Mouse (Mus musculus) myocyte (in vitro differentiated cells): ENCODE results near the gene Gm20388. TPM values are rescaled to one million over a fixed set of nuclear protein-coding genes. Genes with fewer than 3 reads are reported as not detected.

Experiments
- H3K27me3 ChIP-seq: one replicate; pipeline ENCODE4 v1.6.1; 2011; ENCODE audit not compliant: control insufficient read depth, insufficient read depth, insufficient read length
- H3K36me3 ChIP-seq: one replicate; pipeline ENCODE4 v1.6.1; 2011; ENCODE audit not compliant: control insufficient read depth, insufficient read depth
- H3K4me2 ChIP-seq: one replicate; pipeline ENCODE4 v1.6.1; 2011; ENCODE audit warnings: low read depth, control low read depth
- H3K4me3 ChIP-seq: one replicate; pipeline ENCODE4 v1.5.1; 2011; ENCODE audit warnings: mild to moderate bottlenecking, control low read depth, moderate library complexity
- H3K79me2 ChIP-seq: one replicate; pipeline ENCODE4 v1.6.1; 2011; ENCODE audit not compliant: control insufficient read depth, insufficient read depth
- H3ac ChIP-seq: one replicate; pipeline ENCODE4 v1.6.1; 2011; ENCODE audit not compliant: control insufficient read depth, insufficient read length
- E2F4 ChIP-seq: IDR thresholded peaks from one replicate; pipeline ENCODE4 v1.6.1; 2011; ENCODE audit warnings: mild to moderate bottlenecking, control low read depth, moderate library complexity; ENCODE audit not compliant: insufficient read depth
- MYOD1 ChIP-seq, 3 experiments: IDR thresholded peaks; one replicate each; pipeline ENCODE4 v1.6.1; 2011; ENCODE audit warnings: control low read depth in 2 of 3, low read depth in 2 of 3, mild to moderate bottlenecking in 2 of 3, moderate library complexity in 1 of 3; ENCODE audit not compliant: insufficient read length in 2 of 3, control insufficient read depth in 1 of 3
- MYOG ChIP-seq, 3 experiments: IDR thresholded peaks; one replicate each; pipeline ENCODE4 v1.6.1; 2011; ENCODE audit warnings: control low read depth in 2 of 3, low read depth in 2 of 3, mild to moderate bottlenecking in 2 of 3; ENCODE audit not compliant: insufficient read length in 2 of 3, control insufficient read depth in 1 of 3, insufficient read depth in 1 of 3
- POLR2A ChIP-seq: IDR thresholded peaks from one replicate; pipeline ENCODE4 v1.6.1; 2011; ENCODE audit warnings: low read depth, mild to moderate bottlenecking, control low read depth, moderate library complexity; ENCODE audit not compliant: insufficient read length
- POLR2AphosphoS2 ChIP-seq: IDR thresholded peaks from one replicate; pipeline ENCODE4 v1.6.1; 2011; ENCODE audit warnings: low read depth, control low read depth; ENCODE audit not compliant: insufficient read length
- REST ChIP-seq: IDR thresholded peaks from one replicate; pipeline ENCODE4 v1.6.1; 2011; ENCODE audit warnings: mild to moderate bottlenecking, control low read depth, moderate library complexity; ENCODE audit not compliant: insufficient read depth, insufficient read length
- SRF ChIP-seq: IDR thresholded peaks from one replicate; pipeline ENCODE4 v1.6.1; 2011; ENCODE audit warnings: low read depth; ENCODE audit not compliant: control insufficient read depth, insufficient read length
- TCF12 ChIP-seq: IDR thresholded peaks from one replicate; pipeline ENCODE4 v1.6.1; 2011; ENCODE audit warnings: mild to moderate bottlenecking, control low read depth; ENCODE audit not compliant: poor library complexity, insufficient read depth, severe bottlenecking
- TCF3 ChIP-seq: IDR thresholded peaks from one replicate; pipeline ENCODE4 v1.6.1; 2011; ENCODE audit warnings: low read depth, control low read depth; ENCODE audit not compliant: insufficient read length
- USF1 ChIP-seq: IDR thresholded peaks from one replicate; pipeline ENCODE4 v1.6.1; 2011; ENCODE audit warnings: low read depth, mild to moderate bottlenecking, control low read depth, moderate library complexity
- polyA plus RNA-seq: library from polyadenylated mRNA; unstranded; fragments of >200 nt; fragmentation: generic; extraction: Trizol; gene quantifications from one replicate; pipeline ENCODE4 v1.2.1, GENCODE M21; 2012; ENCODE audit warnings: missing spikeins

Gene Gm20388
- polyA plus RNA-seq, 1 experiment: 15.3 TPM

DNA sequence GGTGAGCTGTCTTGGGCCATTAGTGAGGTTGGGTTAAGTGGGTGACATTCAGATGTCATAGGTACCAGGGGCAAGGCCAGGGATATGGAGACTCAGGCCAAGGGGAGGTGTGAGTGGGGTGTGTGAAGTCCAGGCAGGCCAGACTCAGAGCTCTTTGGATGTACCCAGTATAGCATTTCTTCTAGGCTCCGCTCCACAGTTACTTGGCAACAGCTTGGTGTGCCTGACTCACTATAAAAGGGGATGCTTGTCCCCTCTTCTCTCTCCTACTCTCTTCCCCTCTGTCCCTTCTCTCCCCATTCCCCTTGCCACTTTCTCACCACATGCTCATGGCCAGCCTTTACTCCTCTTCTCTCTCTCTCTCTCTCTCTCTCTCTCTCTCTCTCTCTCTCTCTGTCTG lies 2837.2 kb downstream of the Gm20388 start:
- Histone ChIP-seq H3ac (no peak overlapping the region), H3K79me2 (no peaks in the 10 kb centered on the region), H3K27me3 (peaks cover 82% of the 10 kb centered on the region), H3K4me2 (no peak overlapping the region), H3K4me3 (no peak overlapping the region), H3K36me3 (no peaks in the 10 kb centered on the region)
- TF ChIP-seq TCF3 (no peak), POLR2A (no peak)

DNA sequence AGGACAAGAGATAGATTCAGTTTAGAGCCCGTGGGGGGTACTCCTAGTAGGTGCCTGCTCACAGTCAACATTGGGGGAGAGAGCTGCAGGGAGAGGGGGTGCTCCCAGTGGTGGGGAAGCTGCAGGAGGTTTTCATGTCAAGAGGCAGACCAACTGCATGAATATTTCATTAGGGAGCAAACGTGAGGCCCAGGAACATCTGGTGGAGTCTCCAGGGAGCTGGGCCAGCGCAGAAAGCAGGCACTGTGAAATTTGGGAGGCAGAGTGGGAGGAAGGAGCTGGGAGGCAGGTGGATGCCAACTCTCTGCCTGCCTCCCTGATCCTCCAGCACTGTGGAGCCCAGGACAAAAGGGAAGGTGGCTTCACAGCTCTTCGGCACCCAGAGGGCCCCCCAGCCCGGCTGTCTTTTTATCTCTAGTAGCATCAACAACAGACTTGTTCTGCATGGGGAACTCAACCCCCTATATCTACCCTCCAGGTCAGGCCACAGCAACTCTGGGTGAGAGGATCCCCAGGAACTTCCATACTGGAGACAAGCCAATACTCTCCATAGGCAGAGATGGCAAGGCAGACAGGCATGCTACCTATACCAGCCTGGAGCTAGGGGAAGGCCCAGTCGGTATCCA lies 2838.8 kb downstream of the Gm20388 start:
- Histone ChIP-seq H3K4me2 (no peak overlapping the region), H3ac (no peak overlapping the region), H3K27me3 (peaks cover 78% of the 10 kb centered on the region), H3K4me3 (no peak overlapping the region), H3K36me3 (no peaks in the 10 kb centered on the region), H3K79me2 (no peaks in the 10 kb centered on the region)
- no peak for TF ChIP-seq REST
- TF ChIP-seq E2F4: no peak
- TF ChIP-seq MYOD1 (IDR thresholded peaks at IDR 0.05; ENCODE audit: control insufficient read depth in 1 of 3, insufficient read length in 2 of 3, low read depth in 2 of 3): no peak
- no peak for TF ChIP-seq MYOG (IDR thresholded peaks at IDR 0.05; ENCODE audit: control insufficient read depth in 1 of 3, insufficient read depth in 1 of 3, insufficient read length in 2 of 3, low read depth in 2 of 3)

DNA sequence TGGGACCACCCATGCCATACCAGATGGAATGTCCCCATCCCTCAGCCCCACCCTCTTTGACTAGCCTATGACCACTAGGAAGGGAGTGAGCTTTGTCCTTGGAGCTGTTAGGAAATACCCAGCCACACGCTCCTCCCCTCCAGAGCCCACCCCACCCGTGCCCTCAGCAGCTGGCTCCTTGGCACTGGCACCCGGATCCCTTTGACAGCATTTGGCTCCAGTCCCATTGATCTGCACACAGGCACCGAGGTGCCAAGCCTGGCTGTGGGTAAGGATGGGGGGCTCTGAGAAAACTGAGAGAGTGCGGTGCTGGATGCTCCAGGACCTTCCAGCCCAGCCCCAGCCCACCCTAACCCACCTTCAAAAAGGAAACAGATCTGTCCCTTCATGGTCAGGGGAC lies 2840.7 kb downstream of the Gm20388 start:
- peaks cover 78% of the 10 kb centered on the region for H3K27me3 ChIP-seq
- H3K4me2 ChIP-seq: no peak overlapping the region

DNA sequence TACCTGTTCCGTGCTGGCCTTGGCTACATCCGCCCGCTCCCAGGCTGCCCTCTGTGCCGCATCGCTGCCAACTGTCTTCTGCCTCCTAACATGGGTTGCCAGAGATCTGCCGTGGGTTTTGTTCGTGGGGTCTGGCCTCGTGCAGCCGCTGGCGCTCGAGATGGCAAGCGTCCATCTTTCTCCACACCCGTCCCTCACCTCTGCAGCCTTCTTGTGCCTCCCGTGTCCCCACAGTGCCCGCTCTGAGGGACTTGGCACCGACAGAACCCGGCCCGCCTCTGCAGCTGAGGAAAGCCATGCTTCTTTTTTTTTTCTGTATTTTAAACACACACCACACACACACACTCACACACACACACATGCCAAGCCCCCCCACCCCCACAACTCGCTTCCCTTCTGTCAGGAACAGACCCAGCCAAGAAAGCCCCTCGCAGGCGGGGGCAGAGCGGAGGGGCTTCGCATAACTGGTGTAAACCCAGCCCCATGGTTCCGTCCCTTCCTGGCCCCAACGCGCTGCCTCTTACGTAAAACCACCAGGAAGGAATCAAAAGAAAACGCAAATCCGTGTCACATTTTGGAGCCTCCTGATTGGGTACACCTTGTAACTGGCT lies 2841.6 kb downstream of the Gm20388 start:
- H3K4me3 ChIP-seq: no peak overlapping the region
- no peaks in the 10 kb centered on the region for H3K79me2 ChIP-seq
- H3K4me2 ChIP-seq: no peak overlapping the region
- TF ChIP-seq POLR2AphosphoS2 (no peak), SRF (no peak), POLR2A (no peak), USF1 (no peak), MYOD1 (IDR thresholded peaks at IDR 0.05; ENCODE audit: control insufficient read depth in 1 of 3, insufficient read length in 2 of 3, low read depth in 2 of 3) (no peak), E2F4 (no peak)
- H3ac ChIP-seq: no peak overlapping the region
- peaks cover 84% of the 10 kb centered on the region for H3K27me3 ChIP-seq
- H3K36me3 ChIP-seq: no peaks in the 10 kb centered on the region

More for the DNA sequence above, 2840.7 kb downstream of the Gm20388 start:
- TF ChIP-seq USF1 (no peak), TCF3 (no peak), SRF (no peak), MYOD1 (IDR thresholded peaks at IDR 0.05; ENCODE audit: control insufficient read depth in 1 of 3, insufficient read length in 2 of 3, low read depth in 2 of 3) (peak in 1 of 3 experiments; percentile 56), E2F4 (no peak), MYOG (IDR thresholded peaks at IDR 0.05; ENCODE audit: control insufficient read depth in 1 of 3, insufficient read depth in 1 of 3, insufficient read length in 2 of 3, low read depth in 2 of 3) (peak in 2 of 3 experiments; percentile 12 to 71), POLR2AphosphoS2 (no peak)
- Histone ChIP-seq H3ac (no peak overlapping the region), H3K4me3 (no peak overlapping the region), H3K36me3 (no peaks in the 10 kb centered on the region), H3K79me2 (no peaks in the 10 kb centered on the region)

DNA sequence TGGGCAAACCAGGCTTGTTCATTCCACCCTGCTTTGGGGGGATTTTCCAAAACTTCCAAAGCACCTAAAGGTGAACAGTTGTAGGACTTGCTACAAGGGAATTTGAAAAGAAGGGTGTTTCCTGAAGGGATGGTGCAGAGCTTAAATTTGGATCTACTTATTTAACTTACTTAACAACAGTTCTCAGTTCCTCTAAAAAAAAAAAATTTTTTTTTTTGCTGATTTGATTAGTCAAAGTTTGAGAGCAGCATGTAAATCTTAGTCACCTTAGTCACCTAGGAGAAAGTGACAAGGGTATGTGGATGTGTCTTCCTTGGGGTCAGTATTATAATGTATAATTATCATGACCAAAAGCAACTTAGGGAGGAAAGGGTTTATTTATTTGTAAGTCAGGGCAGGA lies 2848.0 kb downstream of the Gm20388 start:
- H3K4me2 ChIP-seq: no peak overlapping the region
- no peak overlapping the region for H3K4me3 ChIP-seq
- no peaks in the 10 kb centered on the region for H3K79me2 ChIP-seq
- no peak overlapping the region for H3ac ChIP-seq
- H3K36me3 ChIP-seq: no peaks in the 10 kb centered on the region
- TF ChIP-seq TCF12 (no peak), USF1 (no peak), REST (no peak)
- H3K27me3 ChIP-seq: peaks cover 33% of the 10 kb centered on the region

DNA sequence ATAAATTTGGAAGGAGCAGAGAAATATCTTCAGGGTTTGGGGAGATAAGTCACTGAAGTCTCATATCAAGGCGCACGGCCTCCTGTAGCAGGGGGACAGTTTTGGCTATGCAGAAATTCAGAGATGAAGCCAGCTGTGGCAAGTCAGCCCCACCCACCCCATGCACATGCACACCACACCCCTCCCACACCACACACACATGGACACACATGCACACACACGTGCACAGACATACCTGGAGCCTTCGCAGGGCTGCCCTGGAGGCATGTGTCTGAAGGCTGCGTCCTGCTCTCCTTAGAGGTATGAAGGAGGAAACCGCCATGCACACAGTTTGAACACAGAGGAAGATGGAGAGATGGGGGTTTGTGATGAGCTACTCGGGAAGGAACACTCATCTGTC lies 2849.5 kb downstream of the Gm20388 start:
- Histone ChIP-seq H3K4me3 (no peak overlapping the region), H3K36me3 (no peaks in the 10 kb centered on the region), H3K4me2 (no peak overlapping the region), H3K79me2 (no peaks in the 10 kb centered on the region), H3ac (no peak overlapping the region), H3K27me3 (peaks cover 25% of the 10 kb centered on the region)
- TF ChIP-seq USF1: no peak
- peak in 1 of 3 experiments; percentile 14 for TF ChIP-seq MYOD1 (IDR thresholded peaks at IDR 0.05; ENCODE audit: control insufficient read depth in 1 of 3, insufficient read length in 2 of 3, low read depth in 2 of 3)
